Mouse (Mus musculus) thymus, postnatal 25 days (tissue): ENCODE measurements at regions not wholly inside any gene's neighbourhood (a gene's known extent, or its start where the extent isn't known, plus 50 kb on each side); places are given as distances from the start of the nearest gene placed in this dataset.
A peak's percentile ranks its signal among the peaks of the same experiment; 100 is the strongest.

Experiments used
- DNase-seq: peaks from one replicate; pipeline ENCODE4 v3.0.0; 2022

- no peak for DNase-seq
Measured at GRCm38 (mm10) chr12:16009822-16010620, 193.3 kb upstream of the Trib2 start.

GRCm38 (mm10) chr12:16008763-16009515 is 192.2 kb upstream of the Trib2 start:
- peak; percentile 53 for DNase-seq

GRCm38 (mm10) chr12:16008261-16008660 is 191.5 kb upstream of the Trib2 start:
- DNase-seq = peak; percentile 66

GRCm38 (mm10) chr12:16006688-16007087 is 190.0 kb upstream of the Trib2 start:
- no peak for DNase-seq

GRCm38 (mm10) chr12:16006286-16006685 is 189.6 kb upstream of the Trib2 start:
- DNase-seq = no peak

GRCm38 (mm10) chr12:16001811-16002210 is 185.1 kb upstream of the Trib2 start:
- no peak for DNase-seq

- no peak for DNase-seq
Measured at GRCm38 (mm10) chr12:16001225-16001624, 184.5 kb upstream of the Trib2 start.

- DNase-seq = no peak
Measured at GRCm38 (mm10) chr12:15998331-15998730, 181.6 kb upstream of the Trib2 start.

GRCm38 (mm10) chr12:15993866-15994265 is 177.1 kb upstream of the Trib2 start:
- DNase-seq = no peak

- DNase-seq = no peak
Measured at GRCm38 (mm10) chr12:15986351-15986750, 169.6 kb upstream of the Trib2 start.

GRCm38 (mm10) chr12:15985649-15986048 is 168.9 kb upstream of the Trib2 start:
- DNase-seq = no peak

- DNase-seq = no peak
Measured at GRCm38 (mm10) chr12:15983591-15984300, 167.0 kb upstream of the Trib2 start.

- DNase-seq = peak; percentile 50
Measured at GRCm38 (mm10) chr12:15981741-15982140, 165.0 kb upstream of the Trib2 start.

GRCm38 (mm10) chr12:15979233-15979632 is 162.5 kb upstream of the Trib2 start:
- DNase-seq = no peak

- DNase-seq = no peak
Measured at GRCm38 (mm10) chr12:15971786-15972185, 155.1 kb upstream of the Trib2 start.

GRCm38 (mm10) chr12:15970262-15970661 is 153.5 kb upstream of the Trib2 start:
- DNase-seq = no peak

- peak; percentile 48 for DNase-seq
Measured at GRCm38 (mm10) chr12:15967550-15968102, 150.9 kb upstream of the Trib2 start.

- DNase-seq = no peak
Measured at GRCm38 (mm10) chr12:15966631-15967030, 149.9 kb upstream of the Trib2 start.

- no peak for DNase-seq
Measured at GRCm38 (mm10) chr12:15965921-15966320, 149.2 kb upstream of the Trib2 start.

- DNase-seq = no peak
Measured at GRCm38 (mm10) chr12:15964073-15964472, 147.4 kb upstream of the Trib2 start.

GRCm38 (mm10) chr12:15961834-15962233 is 145.1 kb upstream of the Trib2 start:
- no peak for DNase-seq

- DNase-seq = no peak
Measured at GRCm38 (mm10) chr12:15937443-15938237, 120.9 kb upstream of the Trib2 start.
